8 mouse cellular contexts compared by ENCODE assay signal in the genomic region with DNA sequence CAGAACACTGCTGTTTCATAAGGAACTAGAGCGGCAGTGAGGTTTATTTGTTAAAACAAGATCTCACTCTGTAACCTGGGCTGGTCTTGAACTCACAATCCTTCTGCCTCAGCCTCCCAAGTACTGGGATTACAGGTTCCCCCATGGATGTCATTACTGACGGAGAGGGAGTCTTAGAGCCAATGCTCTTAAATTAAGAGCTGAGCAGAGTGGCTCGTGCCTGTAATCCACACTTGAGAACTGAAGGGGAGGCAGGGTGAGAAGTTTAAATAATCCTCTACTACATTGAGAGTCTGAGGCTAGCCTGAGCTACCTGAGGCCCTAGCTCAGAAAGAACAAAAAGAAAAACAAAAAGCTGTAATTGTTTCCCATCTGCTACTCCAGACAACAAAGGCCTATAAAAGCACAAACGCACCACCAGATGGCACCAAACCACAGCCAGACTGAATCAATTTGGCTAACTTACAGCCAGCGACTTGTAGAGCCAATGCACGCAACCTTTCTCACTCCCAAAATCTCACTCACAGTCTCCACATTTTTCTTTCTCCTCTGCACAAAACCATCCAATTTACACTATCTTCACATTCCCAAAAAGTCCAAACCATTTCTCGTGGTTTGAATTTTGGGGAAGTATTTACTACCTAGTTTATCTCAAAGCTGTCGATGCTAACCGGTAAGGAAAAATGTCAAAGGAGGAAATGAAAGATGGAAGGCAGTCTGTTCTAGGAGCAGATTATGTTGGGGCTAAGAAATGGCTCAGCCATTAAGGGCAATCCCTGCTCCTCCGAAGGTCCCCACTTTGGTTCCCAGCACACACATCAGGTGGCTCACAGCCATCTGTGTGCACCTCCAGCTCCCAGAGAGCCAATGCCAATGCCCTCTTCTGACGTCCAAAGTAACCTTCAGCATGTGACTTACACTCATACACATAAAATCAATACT. TPM values are rescaled to one million over a fixed set of nuclear protein-coding genes. Genes with fewer than 3 reads are reported as not detected.
DNase-seq lines count a peak whose midpoint lies in the region; ATAC-seq lines count a peak whose summit lies in the region.

No protein-coding gene starts in this region.

- H3K9me3 ChIP-seq in forebrain, embryonic 12.5 days, result no peaks in the 10 kb centered on the region

- 0 out of 2 replicates have a peak overlapping the region, but pooled peaks have one; percentile 15 for H3K27ac ChIP-seq in forebrain, embryonic 12.5 days

- H3K4me2 ChIP-seq in forebrain, embryonic 12.5 days, result no peak overlapping the region

- peak; percentile 57 for ATAC-seq in forebrain, embryonic 12.5 days (ENCODE audit: low FRiP score)

- no peaks in the 10 kb centered on the region; the same call in 1 of the 2 replicates for H3K36me3 ChIP-seq in forebrain, embryonic 12.5 days (replicated peaks)

- no peak overlapping the region for H3K4me3 ChIP-seq in forebrain, embryonic 12.5 days (replicated peaks)

- no peaks in the 10 kb centered on the region for H3K27me3 ChIP-seq in forebrain, embryonic 12.5 days

- no peaks in the 10 kb centered on the region for H3K4me1 ChIP-seq in forebrain, embryonic 12.5 days

- WGBS in forebrain, embryonic 12.5 days, result 55% methylated on average over 11 of the region's 11 CpGs

- DNase-seq in ES-CJ7 (ENCODE audit: low read depth, low spot score), result peak; percentile 75
- DNase-seq in c-Kit-positive CD71-negative TER-119-negative erythroid progenitor cells, embryonic 14.5 days (ENCODE audit: low read depth), result peak; percentile 76
- DNase-seq in heart, postnatal 4 days, result peak; percentile 88
- peak; percentile 93 for DNase-seq in layer of hippocampus, adult 9-10 months (ENCODE audit: low spot score)
- DNase-seq in lung, postnatal 14 days, result peak; percentile 90
- peak; percentile 91 for DNase-seq in retina, postnatal 1 day
- DNase-seq in urinary bladder, adult 18-20 months (ENCODE audit: low spot score in 2 of 2), result peak; percentile 63 to 67

- H3K9ac ChIP-seq in forebrain, embryonic 12.5 days, result no peak overlapping the region

RNA-seq across cellular contexts. Expression of a gene that starts 51.3 kb away (rescaled TPM):
- 43.2 and 43.8 TPM in 2 replicates for polyA plus RNA-seq in forebrain, embryonic 12.5 days (2016; fragmentation: Nextera tagmentation; extraction: Ambion mirVana)
- 10 to 100 TPM; 89.9 to 99.9 TPM for total RNA-seq in heart, postnatal 4 days (2021)
